Mouse (Mus musculus) bone marrow macrophage, adult 2 months (primary cell): Measurements from ENCODE around the gene Gm14151. TPM values are rescaled to one million over a fixed set of nuclear protein-coding genes. Genes with fewer than 3 reads are reported as not detected.
"Not testable (repeated sequence)": the region's sequence is repeated elsewhere in the genome, so short reads cannot be mapped to it uniquely, and the experiment has no call there.

ENCODE experiments used
- H3K27ac ChIP-seq: 2 replicates; pipeline ENCODE4 v1.5.1; 2012; ENCODE audit warnings: low read depth, low read length; ENCODE audit not compliant: insufficient read depth
- H3K4me1 ChIP-seq: 2 replicates; pipeline ENCODE4 v1.6.1; 2012; ENCODE audit warnings: low read length; ENCODE audit not compliant: control insufficient read depth, insufficient read depth
- H3K4me3 ChIP-seq: 2 replicates; pipeline ENCODE4 v1.5.1; 2012; ENCODE audit warnings: mild to moderate bottlenecking, low read length, moderate library complexity; ENCODE audit not compliant: insufficient read depth
- CTCF ChIP-seq: IDR thresholded peaks from 2 replicates; pipeline ENCODE4 v1.5.1; 2012; ENCODE audit warnings: low read depth, mild to moderate bottlenecking, low read length, moderate library complexity
- POLR2A ChIP-seq: IDR thresholded peaks from 2 replicates; pipeline ENCODE4 v1.6.1; 2012; ENCODE audit warnings: mild to moderate bottlenecking, low read depth, low read length, borderline replicate concordance
- polyA plus RNA-seq: library from polyadenylated mRNA; stranded (reverse); fragments of >200 nt; gene quantifications from 2 replicates; pipeline ENCODE4 v1.2.4, GENCODE M21; 2012; ENCODE audit not compliant: missing spikeins, insufficient read depth, insufficient read length

Gene Gm14151
- polyA plus RNA-seq = not detected in 2 replicates

GRCm38 (mm10) chr2:151092250-151092649 lies at the start of gene Gm14151:
Gene Gm14151 (minus strand): TSS chr2:151092350.
- not testable (repeated sequence) for H3K4me3 ChIP-seq, H3K27ac ChIP-seq, H3K4me1 ChIP-seq

GRCm38 (mm10) chr2:151097945-151098344 lies 5.8 kb upstream of the Gm14151 start, which contains the start of gene Gm14147:
Gene Gm14147 (plus strand): TSS chr2:151098245.
- H3K4me1 ChIP-seq, H3K4me3 ChIP-seq, H3K27ac ChIP-seq: not testable (repeated sequence)

- TF ChIP-seq CTCF = no peak
- TF ChIP-seq POLR2A = no peak
- no peak overlapping the region for H3K27ac ChIP-seq
- no peak overlapping the region for H3K4me3 ChIP-seq
- H3K4me1 ChIP-seq = no peaks in the 10 kb centered on the region
These were observed 35.5 kb downstream of the Gm14151 start for GRCm38 (mm10) chr2:151056637-151057036.

GRCm38 (mm10) chr2:151040411-151040810 lies 51.7 kb downstream of the Gm14151 start:
- Histone ChIP-seq H3K4me3 (no peak overlapping the region), H3K27ac (no peak overlapping the region), H3K4me1 (peaks cover 7% of the 10 kb centered on the region)
- TF ChIP-seq CTCF (no peak), POLR2A (no peak)

- Histone ChIP-seq H3K4me1 (peaks cover 7% of the 10 kb centered on the region), H3K27ac (no peak overlapping the region), H3K4me3 (peak overlapping the region; percentile 96)
- TF ChIP-seq POLR2A (no peak), CTCF (no peak)
These were observed 52.4 kb downstream of the Gm14151 start for GRCm38 (mm10) chr2:151039726-151040125.

- H3K27ac ChIP-seq = peak within 1 kb of the TSS; percentile 39; the same call in 1 of the 2 replicates
- H3K4me1 ChIP-seq = peaks cover 7% of the 10 kb centered on the region
- TF ChIP-seq CTCF (no peak), POLR2A (no peak; the same call in 1 of the 2 replicates)
- peak within 1 kb of the TSS; percentile 96 for H3K4me3 ChIP-seq
These were observed 52.9 kb downstream of the Gm14151 start, which contains the start of the genes Ninl and Nanp for GRCm38 (mm10) chr2:151039232-151039695. Gene Ninl (minus strand): TSS chr2:151039382. Gene Nanp (minus strand): TSS chr2:151039398.

- TF ChIP-seq CTCF (no peak), POLR2A (no peak)
- H3K27ac ChIP-seq = peak overlapping the region; percentile 39; the same call in 1 of the 2 replicates
- H3K4me1 ChIP-seq = peaks cover 7% of the 10 kb centered on the region
- H3K4me3 ChIP-seq = peak overlapping the region; percentile 96
These were observed 53.3 kb downstream of the Gm14151 start for GRCm38 (mm10) chr2:151038811-151039222.

- no peak for TF ChIP-seq CTCF
- TF ChIP-seq POLR2A = no peak
- Histone ChIP-seq H3K4me3 (peak overlapping the region; percentile 96), H3K27ac (no peak overlapping the region), H3K4me1 (peaks cover 7% of the 10 kb centered on the region)
These were observed 54.1 kb downstream of the Gm14151 start for GRCm38 (mm10) chr2:151037876-151038552.

- Histone ChIP-seq H3K4me3 (no peak overlapping the region), H3K27ac (no peak overlapping the region), H3K4me1 (peaks cover 7% of the 10 kb centered on the region)
- TF ChIP-seq POLR2A (no peak), CTCF (no peak)
These were observed 54.9 kb downstream of the Gm14151 start for GRCm38 (mm10) chr2:151037292-151037691.

Other genes starting within 250 kb of the Gm14151 start
- 405 and 430 TPM in 2 replicates for gene Abhd12, start 187.6 kb downstream of the Gm14151 start, polyA plus RNA-seq
- gene Gins1, start 186.9 kb downstream of the Gm14151 start, polyA plus RNA-seq = 13.4 and 16.9 TPM in 2 replicates
- 1.9 and 4.6 TPM in 2 replicates for gene Ninl, start 53.0 kb downstream of the Gm14151 start, polyA plus RNA-seq
- 14.8 and 16.3 TPM in 2 replicates for gene Nanp, start 53.0 kb downstream of the Gm14151 start, polyA plus RNA-seq
- gene Gm14147, start 5.9 kb upstream of the Gm14151 start, polyA plus RNA-seq = not detected in 2 replicates